Mouse (Mus musculus) thymus, adult 18-20 months (tissue): ENCODE data around the gene Mrgprf.

ENCODE experiments used
- DNase-seq, 2 experiments: peaks; one replicate each; pipeline ENCODE4 v3.0.0; 2022; ENCODE audit warnings: mixed read lengths in 2 of 2

Mrgprf gene

DNA sequence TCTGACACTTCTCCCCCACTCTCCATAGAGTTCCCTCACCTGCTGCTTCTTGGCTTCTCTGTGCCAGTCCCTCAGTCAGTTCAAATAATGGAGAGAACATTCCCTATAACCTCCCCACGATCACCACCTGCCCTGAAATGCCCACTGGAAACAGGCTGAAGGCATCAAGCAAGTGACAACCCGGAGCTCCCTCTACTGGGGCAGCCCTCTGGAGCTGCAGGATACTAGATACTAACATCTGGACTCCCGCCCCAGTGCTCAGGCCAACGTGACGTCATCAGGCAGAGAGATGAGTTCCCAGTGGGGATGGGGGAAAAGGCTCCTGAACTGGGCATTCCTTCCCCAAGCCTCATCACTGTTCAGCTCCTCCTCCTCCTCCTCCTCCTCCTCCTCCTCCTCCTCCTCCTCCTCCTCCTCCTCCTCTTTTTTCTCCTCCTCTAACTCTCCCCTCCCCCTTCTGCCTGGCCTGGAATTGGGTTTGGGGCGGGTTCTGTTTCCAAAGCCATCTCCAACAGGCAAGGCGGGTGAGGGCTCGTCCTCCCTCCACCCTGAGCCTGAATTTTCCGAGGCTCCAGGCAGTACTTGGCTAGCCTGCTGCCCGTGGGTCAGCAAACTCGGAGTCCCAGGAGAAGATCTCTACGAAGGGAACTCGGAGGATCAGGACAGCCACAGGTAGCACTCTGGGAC, at the start of gene Mrgprf:
TSS of gene Mrgprf (plus strand) at position 508 of the 687 bp plus-strand sequence.
- DNase-seq = no peak

- peak in 1 of 2 experiments; percentile 16 for DNase-seq
Observed at GRCm38 (mm10) chr7:145252715-145253476, 47.7 kb upstream of the Mrgprf start.

- DNase-seq = no peak
Observed at GRCm38 (mm10) chr7:145253986-145254630, 46.5 kb upstream of the Mrgprf start.

GRCm38 (mm10) chr7:145256092-145256491, 44.5 kb upstream of the Mrgprf start:
- DNase-seq = no peak

DNA sequence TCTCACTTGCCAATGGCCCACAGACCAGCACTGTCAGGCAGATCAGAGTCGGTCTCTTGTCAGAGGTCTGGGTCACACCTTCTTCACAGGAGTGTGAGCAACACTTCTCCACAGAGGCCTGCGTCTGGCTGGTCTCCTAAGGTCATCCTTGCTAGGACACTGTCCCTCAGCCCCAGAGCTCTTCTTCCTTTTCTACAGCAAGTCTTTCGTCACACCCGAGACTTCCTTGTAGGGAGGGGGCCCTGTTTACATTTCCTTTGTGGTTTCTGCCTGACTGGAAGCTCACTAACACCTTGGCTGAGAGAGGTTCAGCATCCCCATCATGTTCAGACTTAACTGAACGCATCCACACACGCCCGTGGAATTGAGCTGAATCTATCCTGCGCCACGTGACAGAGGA, 36.4 kb upstream of the Mrgprf start:
- no peak for DNase-seq

DNA sequence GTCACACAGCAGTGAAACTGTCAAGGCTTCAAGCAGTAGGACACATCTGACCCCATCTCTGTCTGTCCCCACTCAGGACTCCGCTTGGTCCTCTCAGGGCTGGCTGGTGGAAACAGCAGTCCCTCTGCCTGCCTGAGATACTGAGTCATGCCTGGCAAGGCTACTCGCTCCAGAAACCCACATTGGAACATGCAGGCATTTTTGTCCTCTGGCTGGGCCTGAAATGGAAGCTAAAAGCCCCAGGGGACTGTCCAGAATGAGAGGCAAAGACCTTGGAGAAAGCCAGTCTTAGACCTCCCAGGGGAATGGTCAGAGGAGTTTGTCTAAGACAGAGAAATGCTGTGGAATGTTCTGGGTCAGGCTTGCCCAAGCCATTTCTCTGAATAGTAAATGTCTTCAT, 34.6 kb upstream of the Mrgprf start:
- DNase-seq = no peak

- DNase-seq = no peak
Observed at GRCm38 (mm10) chr7:145268890-145269289, 31.7 kb upstream of the Mrgprf start.

GRCm38 (mm10) chr7:145270955-145271354, 29.7 kb upstream of the Mrgprf start:
- no peak for DNase-seq

DNA sequence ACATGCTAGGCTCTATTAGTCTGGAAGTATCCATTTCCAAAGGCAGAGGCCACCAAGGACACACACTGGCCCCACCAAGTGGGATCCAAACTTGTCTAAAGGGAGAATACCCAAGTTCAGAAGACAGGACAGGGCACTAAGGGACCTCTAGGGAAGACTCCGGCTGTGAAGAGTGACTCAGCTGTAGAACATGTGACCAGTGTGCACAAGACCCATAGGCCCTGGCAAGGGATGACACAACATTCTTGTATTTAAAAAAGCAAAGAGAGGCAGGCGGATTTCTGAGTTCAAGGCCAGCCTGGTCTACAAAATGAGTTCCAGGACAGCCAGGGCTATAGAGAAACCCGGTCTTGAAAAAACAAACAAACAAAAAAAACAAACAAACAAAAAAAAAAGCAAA, 25.1 kb upstream of the Mrgprf start:
- no peak for DNase-seq

DNA sequence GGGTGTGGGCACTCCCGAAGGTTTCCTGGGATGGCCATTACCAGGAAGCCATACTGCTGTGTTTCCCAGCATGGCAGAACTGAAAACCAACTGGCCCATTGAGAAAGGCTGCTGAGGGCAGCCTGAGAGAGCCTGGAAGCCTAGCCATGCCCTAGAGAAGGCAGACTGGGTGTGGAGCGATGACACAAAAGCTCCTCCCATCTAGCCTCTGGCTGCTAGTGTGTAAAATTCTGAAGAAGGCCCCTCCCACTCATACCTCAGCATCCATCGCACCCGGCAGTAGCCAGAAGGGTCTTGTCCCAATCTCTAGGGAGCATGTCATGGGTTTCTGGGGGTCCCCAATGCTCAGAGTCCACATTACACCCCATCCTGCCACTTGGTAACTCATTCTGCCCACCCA, 19.2 kb upstream of the Mrgprf start:
- no peak for DNase-seq

GRCm38 (mm10) chr7:145283041-145283440, 17.6 kb upstream of the Mrgprf start:
- no peak for DNase-seq

DNA sequence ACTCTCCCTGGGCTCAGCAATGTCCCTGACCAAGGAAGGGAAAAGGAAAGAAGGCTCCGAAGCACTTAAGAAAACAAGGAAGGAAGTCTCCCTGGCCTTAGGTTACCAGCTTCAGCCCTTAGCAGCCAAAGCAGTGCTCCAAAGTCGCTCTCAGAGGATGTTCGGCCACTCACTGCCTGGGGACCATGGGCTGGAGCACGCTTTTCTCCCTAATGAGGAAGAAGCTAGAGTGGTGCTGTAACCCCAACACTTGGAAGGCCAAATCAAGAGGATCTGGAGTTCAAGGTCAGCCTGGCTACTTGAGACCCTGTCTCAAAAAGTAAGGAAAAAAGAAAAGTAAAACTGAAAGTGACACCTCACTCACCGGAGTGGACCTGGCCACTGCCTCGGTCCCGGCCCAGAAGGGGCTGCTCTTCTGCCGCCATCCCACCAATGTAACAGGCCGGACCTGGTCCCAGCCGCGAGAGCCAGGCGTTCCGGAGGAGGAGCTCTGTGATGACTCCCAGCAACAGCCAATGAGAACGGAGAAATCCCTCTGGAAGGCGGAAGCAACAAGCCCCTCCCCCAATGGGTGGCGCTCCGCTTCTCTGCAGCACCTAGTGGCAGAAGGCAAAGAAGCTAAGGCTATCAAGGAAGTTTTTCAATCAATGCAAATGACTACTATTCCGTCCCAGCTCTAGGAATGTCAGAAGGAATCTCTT, 17.0 kb upstream of the Mrgprf start, which contains the start of gene Tpcn2:
TSS of gene Tpcn2 (minus strand) at position 525 of the 701 bp plus-strand sequence.
- peak; percentile 84 to 85 for DNase-seq

- DNase-seq = no peak
Observed at GRCm38 (mm10) chr7:145284293-145284692, 16.3 kb upstream of the Mrgprf start.

- DNase-seq = no peak
Observed at GRCm38 (mm10) chr7:145285476-145285875, 15.2 kb upstream of the Mrgprf start.

GRCm38 (mm10) chr7:145287410-145287809, 13.2 kb upstream of the Mrgprf start:
- no peak for DNase-seq

GRCm38 (mm10) chr7:145289302-145289701, 11.3 kb upstream of the Mrgprf start:
- DNase-seq = no peak

GRCm38 (mm10) chr7:145291847-145292246, 8.8 kb upstream of the Mrgprf start:
- DNase-seq = no peak

GRCm38 (mm10) chr7:145292726-145293125, 7.9 kb upstream of the Mrgprf start:
- DNase-seq = no peak

DNA sequence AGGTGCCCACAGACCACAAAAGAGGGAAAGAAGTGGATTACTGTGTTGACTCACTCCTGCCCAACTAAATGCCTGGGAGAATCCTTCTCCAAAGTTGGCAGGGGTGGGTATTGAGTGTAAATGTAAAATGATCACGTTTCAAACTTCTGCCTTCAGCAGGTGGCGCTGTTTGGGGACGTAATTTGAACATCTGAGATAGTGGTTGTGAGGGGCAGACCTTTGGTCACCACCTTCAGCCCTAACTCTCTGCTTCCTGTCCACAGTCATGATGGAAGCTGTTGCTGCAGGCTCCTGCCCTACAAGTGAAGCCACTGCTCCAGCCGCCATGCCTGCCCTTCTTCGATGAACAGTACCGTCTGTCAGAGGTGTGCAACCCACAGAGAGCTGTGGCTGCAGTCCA, 6.8 kb upstream of the Mrgprf start:
- DNase-seq = no peak

DNA sequence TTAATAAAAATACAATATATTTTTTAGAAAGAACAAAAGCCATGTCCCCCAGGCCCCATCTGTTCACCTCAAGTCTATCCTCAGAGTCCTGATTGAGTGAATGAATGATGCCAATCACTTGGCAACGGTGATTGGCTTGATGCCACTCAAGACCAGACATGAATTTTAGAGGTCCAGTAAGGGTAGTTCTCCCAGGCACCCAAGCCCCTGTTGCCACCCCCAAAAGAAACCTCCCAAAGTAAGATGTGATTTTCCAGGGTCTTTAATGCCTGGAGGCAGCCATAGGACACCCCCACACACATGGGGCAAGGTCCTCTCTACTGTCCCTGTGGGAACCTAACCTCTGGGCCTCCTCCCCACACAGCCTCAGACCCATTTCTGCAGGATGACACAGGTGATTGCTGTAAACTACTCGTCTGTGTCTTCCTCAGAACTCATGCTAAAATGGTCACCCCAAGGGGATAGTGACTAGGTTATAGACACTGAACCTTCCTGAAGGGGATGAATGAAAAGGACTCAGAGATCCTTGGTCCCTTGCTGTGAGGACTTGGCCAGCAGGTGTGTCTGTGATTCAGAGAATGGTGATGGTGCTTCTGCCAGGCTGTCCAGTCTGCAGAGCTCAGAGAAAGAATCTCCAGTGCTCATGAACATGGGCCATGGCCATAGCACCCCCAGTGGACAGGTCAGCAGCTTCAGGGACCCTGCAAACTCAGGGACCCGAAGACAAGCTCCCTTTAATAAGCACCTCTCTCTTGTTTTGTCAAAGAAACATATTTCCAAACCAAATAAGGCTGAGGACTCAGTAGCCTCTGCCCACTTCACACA, 1.8 kb upstream of the Mrgprf start:
- DNase-seq = no peak

DNA sequence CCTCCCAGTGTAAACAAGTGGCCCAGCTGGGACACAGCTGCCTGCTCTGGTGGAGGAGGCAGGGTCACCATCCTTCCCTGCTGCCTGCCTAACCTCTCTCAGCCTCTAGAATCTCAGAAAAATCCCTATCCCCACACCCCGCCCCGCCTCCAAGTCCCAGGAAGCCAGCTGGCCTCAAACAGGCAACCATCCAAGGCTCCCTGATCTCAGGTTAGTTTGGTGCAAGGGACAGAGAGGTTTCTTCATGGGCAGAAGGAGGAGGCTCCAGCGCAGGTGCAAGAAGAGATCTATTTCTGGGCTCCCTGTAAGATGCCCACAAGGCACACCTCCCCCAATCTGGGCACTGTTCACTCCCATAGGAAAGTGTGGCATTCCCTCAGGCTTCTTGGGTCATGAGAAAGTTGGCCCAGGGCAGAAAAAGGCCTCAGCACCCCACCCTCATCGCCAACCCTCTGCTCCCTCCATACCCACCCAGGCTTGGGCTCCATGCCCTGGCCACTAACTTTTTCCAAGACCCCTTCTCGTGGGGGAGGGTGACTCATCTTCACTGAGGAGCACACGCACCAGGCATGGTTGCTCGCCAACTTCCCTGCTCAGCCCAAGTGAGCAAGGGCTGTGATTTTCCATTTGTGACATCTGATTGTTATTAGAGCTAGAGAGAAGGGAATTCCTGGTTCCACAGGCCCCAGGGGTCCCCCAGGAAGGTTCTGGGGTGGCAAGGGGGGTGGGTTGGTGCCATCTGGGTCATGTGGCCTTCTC, 887 bp upstream of the Mrgprf start:
- no peak for DNase-seq

GRCm38 (mm10) chr7:145301008-145301340, 346 bp downstream of the Mrgprf start:
- DNase-seq = no peak
